Mouse (Mus musculus) embryonic facial prominence, embryonic 12.5 days (tissue): ENCODE results near the gene Svopl. TPM values are rescaled to one million over a fixed set of nuclear protein-coding genes. Genes with fewer than 3 reads are reported as not detected.

Experiments
- ATAC-seq: fragments of 200-750 bp; cut with Nextera tagmentation; 2 replicates; pipeline ENCODE4 v1.8.0; 2017; ENCODE audit not compliant: insufficient number of reproducible peaks, insufficient read depth, low FRiP score, low TSS enrichment
- H3K27ac ChIP-seq: fragments of 300-500 bp; sonication (generic); 2 replicates; pipeline ENCODE4 v1.5.1; 2016; ENCODE audit warnings: mild to moderate bottlenecking
- H3K27me3 ChIP-seq: fragments of 300-500 bp; sonication (generic); 2 replicates; pipeline ENCODE4 v1.6.1; 2016; ENCODE audit warnings: mild to moderate bottlenecking, moderate library complexity
- H3K36me3 ChIP-seq: fragments of 300-500 bp; sonication (generic); 2 replicates; pipeline ENCODE4 v1.6.1; 2016; ENCODE audit warnings: mild to moderate bottlenecking
- H3K4me1 ChIP-seq: fragments of 300-500 bp; sonication (generic); 2 replicates; pipeline ENCODE4 v1.6.1; 2016
- H3K4me2 ChIP-seq: fragments of 300-500 bp; sonication (generic); replicated peaks from 2 replicates; pipeline ENCODE4 v1.6.1; 2016; ENCODE audit warnings: mild to moderate bottlenecking, moderate library complexity
- H3K4me3 ChIP-seq: fragments of 300-500 bp; sonication (generic); 2 replicates; pipeline ENCODE4 v1.5.1; 2016; ENCODE audit warnings: mild to moderate bottlenecking
- H3K9ac ChIP-seq: fragments of 300-500 bp; sonication (generic); 2 replicates; pipeline ENCODE4 v1.6.1; 2016; ENCODE audit warnings: mild to moderate bottlenecking, moderate library complexity
- H3K9me3 ChIP-seq: fragments of 300-500 bp; sonication (generic); 2 replicates; pipeline ENCODE4 v1.6.1; 2016; ENCODE audit warnings: mild to moderate bottlenecking, moderate library complexity
- WGBS: fragments of 180-500 bp; shearing (Covaris S2); methylation state at CpG from one replicate; pipeline ENCODE4 v1.1.7; 2016; 5-methylcytosine and 5-hydroxymethylcytosine counted together
- polyA plus RNA-seq: library from polyadenylated mRNA; unstranded; fragments of >200 nt; fragmentation: Nextera tagmentation; extraction: Ambion mirVana; gene quantifications from 2 replicates; pipeline ENCODE4 v1.2.1, GENCODE M21; 2016

Svopl gene
- polyA plus RNA-seq, 1 experiment from 2014 or later = 1.9 TPM

GRCm38 (mm10) chr6:38065501-38066122 lies 18.8 kb upstream of the Svopl start:
- no peaks in the 10 kb centered on the region for H3K27me3 ChIP-seq
- peaks cover 3% of the 10 kb centered on the region; the same call in 1 of the 2 replicates for H3K9me3 ChIP-seq
- no peaks in the 10 kb centered on the region for H3K36me3 ChIP-seq
- 73% methylated on average over 11 of the region's 11 CpGs for WGBS
- H3K27ac ChIP-seq = no peak overlapping the region
- H3K4me1 ChIP-seq = no peaks in the 10 kb centered on the region
- ATAC-seq = peak; percentile 28; the same call in 1 of the 2 replicates
- H3K4me2 ChIP-seq = no peak overlapping the region
- no peak overlapping the region for H3K9ac ChIP-seq
- H3K4me3 ChIP-seq = no peak overlapping the region

GRCm38 (mm10) chr6:38065122-38065500 lies 18.3 kb upstream of the Svopl start:
- Histone ChIP-seq H3K4me2 (no peak overlapping the region), H3K27ac (no peak overlapping the region), H3K36me3 (no peaks in the 10 kb centered on the region), H3K4me3 (no peak overlapping the region), H3K4me1 (no peaks in the 10 kb centered on the region), H3K9ac (no peak overlapping the region), H3K27me3 (no peaks in the 10 kb centered on the region), H3K9me3 (peaks cover 3% of the 10 kb centered on the region; the same call in 1 of the 2 replicates)
- ATAC-seq = no peak
- 75% methylated on average over 3 of the region's 3 CpGs for WGBS

GRCm38 (mm10) chr6:38064621-38065020 lies 17.8 kb upstream of the Svopl start:
- H3K27ac ChIP-seq = no peak overlapping the region
- WGBS = 63% methylated on average over 2 of the region's 2 CpGs
- H3K9ac ChIP-seq = no peak overlapping the region
- no peak overlapping the region for H3K4me2 ChIP-seq
- ATAC-seq = no peak
- peaks cover 3% of the 10 kb centered on the region; the same call in 1 of the 2 replicates for H3K9me3 ChIP-seq
- no peaks in the 10 kb centered on the region for H3K4me1 ChIP-seq
- H3K27me3 ChIP-seq = no peaks in the 10 kb centered on the region
- H3K4me3 ChIP-seq = no peak overlapping the region
- H3K36me3 ChIP-seq = no peaks in the 10 kb centered on the region

- H3K4me2 ChIP-seq = no peak overlapping the region
- no peak overlapping the region for H3K4me3 ChIP-seq
- H3K36me3 ChIP-seq = no peaks in the 10 kb centered on the region
- H3K9me3 ChIP-seq = peaks cover 3% of the 10 kb centered on the region; the same call in 1 of the 2 replicates
- no peaks in the 10 kb centered on the region for H3K4me1 ChIP-seq
- H3K27me3 ChIP-seq = no peaks in the 10 kb centered on the region
- no peak overlapping the region for H3K9ac ChIP-seq
- H3K27ac ChIP-seq = no peak overlapping the region
- 57% methylated on average over 5 of the region's 5 CpGs for WGBS
- ATAC-seq = no peak
Observed at GRCm38 (mm10) chr6:38058805-38059204, 12.0 kb upstream of the Svopl start.

GRCm38 (mm10) chr6:38055471-38056330 lies 8.9 kb upstream of the Svopl start:
- no peak overlapping the region for H3K4me3 ChIP-seq
- H3K27ac ChIP-seq = no peak overlapping the region
- H3K36me3 ChIP-seq = no peaks in the 10 kb centered on the region
- no peak for ATAC-seq
- no peaks in the 10 kb centered on the region for H3K9me3 ChIP-seq
- no peak overlapping the region for H3K9ac ChIP-seq
- no peak overlapping the region for H3K4me2 ChIP-seq
- H3K27me3 ChIP-seq = no peaks in the 10 kb centered on the region
- no peaks in the 10 kb centered on the region for H3K4me1 ChIP-seq
- 80% methylated on average over 15 of the region's 15 CpGs for WGBS

DNA sequence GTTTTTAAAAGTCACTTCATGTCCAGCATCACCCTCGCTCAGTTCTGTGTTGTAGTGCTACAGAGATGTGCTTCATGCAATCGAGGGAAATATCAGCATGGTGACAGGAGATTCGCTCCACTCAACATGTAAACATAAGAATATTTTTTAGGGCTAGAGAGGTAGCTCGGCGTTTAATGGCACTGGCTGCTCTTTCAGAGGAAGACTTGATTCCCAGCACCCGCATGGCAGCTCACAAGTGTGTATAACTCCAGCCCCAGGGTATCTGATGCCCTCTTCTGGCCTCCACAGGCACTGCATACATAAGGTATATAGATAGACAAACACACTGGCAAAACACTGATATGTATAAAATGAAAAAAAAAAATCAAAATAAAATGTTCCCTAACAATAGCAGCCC lies 2.8 kb upstream of the Svopl start:
- Histone ChIP-seq H3K4me1 (peaks cover 13% of the 10 kb centered on the region), H3K27ac (no peak overlapping the region), H3K4me2 (no peak overlapping the region), H3K36me3 (no peaks in the 10 kb centered on the region), H3K9ac (no peak overlapping the region), H3K27me3 (no peaks in the 10 kb centered on the region), H3K9me3 (no peaks in the 10 kb centered on the region), H3K4me3 (no peak overlapping the region)
- 95% methylated on average over 6 of the region's 6 CpGs for WGBS
- no peak for ATAC-seq

- Histone ChIP-seq H3K4me2 (no peak overlapping the region), H3K4me3 (no peak overlapping the region), H3K27ac (no peak overlapping the region), H3K9ac (no peak overlapping the region), H3K36me3 (no peaks in the 10 kb centered on the region), H3K27me3 (no peaks in the 10 kb centered on the region), H3K9me3 (no peaks in the 10 kb centered on the region), H3K4me1 (peaks cover 13% of the 10 kb centered on the region)
- no peak for ATAC-seq
- WGBS = 55% methylated on average over 6 of the region's 6 CpGs
Observed at GRCm38 (mm10) chr6:38048800-38049561, 2.2 kb upstream of the Svopl start.

DNA sequence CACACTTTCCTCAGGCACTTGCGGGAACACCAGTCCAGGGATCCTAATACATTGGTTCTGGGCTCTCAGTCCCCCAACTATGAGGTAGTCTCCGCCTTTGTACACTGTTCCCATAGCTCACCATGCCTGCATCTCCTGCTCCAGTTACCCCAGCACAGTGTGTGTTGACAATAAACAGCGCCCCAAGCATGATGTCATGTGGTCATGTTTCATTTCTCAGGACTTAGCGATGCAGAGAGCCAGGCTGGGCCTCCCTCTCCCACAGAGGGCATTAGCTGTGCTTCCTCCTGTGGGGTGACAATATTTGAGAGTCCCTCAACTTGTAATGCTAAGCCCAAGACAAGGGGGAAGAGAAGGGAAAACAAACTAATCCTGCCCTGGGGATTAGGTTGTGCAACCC lies 1.2 kb upstream of the Svopl start:
- WGBS = 73% methylated on average over 4 of the region's 4 CpGs
- H3K4me3 ChIP-seq = no peak overlapping the region
- H3K9me3 ChIP-seq = no peaks in the 10 kb centered on the region
- no peak for ATAC-seq
- no peak overlapping the region for H3K4me2 ChIP-seq
- H3K4me1 ChIP-seq = peaks cover 13% of the 10 kb centered on the region
- no peak overlapping the region for H3K9ac ChIP-seq
- no peaks in the 10 kb centered on the region for H3K27me3 ChIP-seq
- H3K27ac ChIP-seq = 0 out of 2 replicates have a peak overlapping the region, but pooled peaks have one; percentile 7
- H3K36me3 ChIP-seq = no peaks in the 10 kb centered on the region

DNA sequence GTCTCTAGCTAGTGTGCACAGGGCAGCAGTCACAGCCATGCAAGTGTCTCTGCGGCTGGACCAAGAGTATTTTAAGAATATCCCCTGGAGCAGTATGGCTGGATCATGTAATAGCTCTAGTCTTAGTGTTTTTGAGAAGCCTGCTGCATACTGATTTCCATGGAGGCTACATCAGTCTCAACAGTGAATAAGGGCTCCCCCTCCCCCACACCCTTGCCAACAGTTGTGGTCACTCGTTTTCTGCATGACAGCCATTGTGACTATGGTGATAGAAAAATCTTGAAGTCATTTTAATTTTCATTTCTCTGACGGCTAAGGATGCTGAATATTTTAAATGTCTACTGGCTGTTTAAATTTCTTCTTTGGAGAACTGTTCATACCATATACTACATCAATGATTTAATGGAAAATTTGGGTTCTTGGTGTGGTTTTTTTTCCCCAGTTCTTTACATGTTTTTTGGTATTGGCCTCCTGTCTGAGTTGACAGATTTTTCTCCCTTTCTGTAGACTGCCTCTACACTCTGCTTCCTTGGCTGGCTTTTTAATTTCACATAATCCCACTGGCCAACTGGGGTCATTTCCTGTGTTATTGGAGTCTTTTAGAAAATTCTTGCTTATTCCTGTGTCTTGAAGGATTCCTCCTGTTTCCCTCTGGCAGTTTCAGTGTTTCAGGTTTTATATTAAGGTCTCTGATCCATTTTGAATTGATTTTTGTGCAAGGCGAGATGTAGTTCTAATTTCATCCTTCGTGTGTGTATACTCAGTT lies 13.8 kb downstream of the Svopl start:
- Histone ChIP-seq H3K27ac (no peak overlapping the region), H3K9me3 (no peaks in the 10 kb centered on the region), H3K9ac (no peak overlapping the region), H3K4me2 (no peak overlapping the region), H3K4me3 (no peak overlapping the region), H3K36me3 (no peaks in the 10 kb centered on the region), H3K4me1 (peaks cover 12% of the 10 kb centered on the region), H3K27me3 (no peaks in the 10 kb centered on the region)
- WGBS = 57% methylated on average over 5 of the region's 5 CpGs
- no peak for ATAC-seq

GRCm38 (mm10) chr6:38031924-38032540 lies 14.8 kb downstream of the Svopl start:
- no peak for ATAC-seq
- Histone ChIP-seq H3K4me2 (no peak overlapping the region), H3K9ac (no peak overlapping the region), H3K4me1 (peaks cover 12% of the 10 kb centered on the region), H3K4me3 (no peak overlapping the region), H3K27me3 (no peaks in the 10 kb centered on the region), H3K36me3 (no peaks in the 10 kb centered on the region), H3K9me3 (no peaks in the 10 kb centered on the region), H3K27ac (no peak overlapping the region)
- WGBS = 34% methylated on average over 7 of the region's 7 CpGs

DNA sequence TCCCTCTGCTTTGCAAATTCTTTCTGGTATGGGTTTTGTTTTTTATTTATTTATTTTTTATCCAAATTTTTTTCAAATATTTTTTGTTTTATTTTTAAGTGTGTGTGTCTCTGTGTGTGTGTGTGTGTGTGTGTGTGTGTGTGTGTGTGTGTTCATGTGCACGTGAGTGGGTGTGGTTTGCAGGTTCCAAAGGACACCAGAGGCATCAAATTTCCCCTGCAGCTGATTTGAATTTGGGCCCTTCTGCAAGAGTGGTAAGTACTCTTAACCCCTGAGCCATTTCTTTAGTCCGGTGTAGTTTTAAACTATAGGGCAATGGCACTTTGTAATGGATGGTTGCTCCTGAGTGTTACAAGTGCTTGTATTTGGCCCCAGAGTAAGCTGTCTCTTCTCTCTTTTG lies 18.6 kb downstream of the Svopl start:
- Histone ChIP-seq H3K4me3 (no peak overlapping the region), H3K27me3 (no peaks in the 10 kb centered on the region), H3K9me3 (no peaks in the 10 kb centered on the region), H3K9ac (no peak overlapping the region), H3K27ac (no peak overlapping the region), H3K4me2 (no peak overlapping the region), H3K36me3 (no peaks in the 10 kb centered on the region), H3K4me1 (peaks cover 9% of the 10 kb centered on the region)
- WGBS = 5% methylated on average over 2 of the region's 2 CpGs
- ATAC-seq = no peak
